Comparison of ENCODE assay signal across 8 mouse cellular contexts in the genomic region with DNA sequence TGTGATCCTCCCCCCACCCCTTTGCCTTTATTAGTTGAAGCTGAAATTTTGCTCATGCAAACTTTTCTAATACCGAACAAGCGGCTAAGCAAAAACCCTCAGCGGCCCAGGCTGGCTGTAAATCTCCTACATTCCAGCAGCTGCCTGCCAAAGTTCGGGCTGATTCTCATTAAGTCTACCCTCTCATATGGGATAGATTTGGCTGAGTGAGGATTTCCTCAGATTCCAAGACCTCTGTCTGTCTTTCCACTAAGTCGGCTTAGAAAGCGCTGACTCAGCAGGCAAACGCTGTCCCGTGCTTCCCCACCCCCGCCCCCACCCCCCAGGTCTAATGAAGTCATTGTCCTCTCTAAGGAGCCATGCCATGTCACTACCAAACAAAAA. TPM values are rescaled to one million over a fixed set of nuclear protein-coding genes. Genes with fewer than 3 reads are reported as not detected.
A peak's percentile ranks its signal among the peaks of the same experiment; 100 is the strongest.
DNase-seq lines count a peak whose midpoint lies in the region; ATAC-seq lines count a peak whose summit lies in the region.

No protein-coding gene starts in this region.

- no peak overlapping the region for H3K9ac ChIP-seq in embryonic facial prominence, embryonic 15.5 days
- H3K9ac ChIP-seq in midbrain, embryonic 14.5 days (replicated peaks; ENCODE audit: low read length) = no peak overlapping the region

- peak; percentile 84; the same call in 1 of the 2 replicates for ATAC-seq in embryonic facial prominence, embryonic 15.5 days (ENCODE audit: insufficient number of reproducible peaks, low FRiP score, low TSS enrichment, low read depth)
- ATAC-seq in midbrain, embryonic 14.5 days (ENCODE audit: low FRiP score, low TSS enrichment) = no peak

- H3K4me1 ChIP-seq in embryonic facial prominence, embryonic 15.5 days = peaks cover 15% of the 10 kb centered on the region
- H3K4me1 ChIP-seq in midbrain, embryonic 14.5 days (ENCODE audit: control insufficient read depth, insufficient read depth, low read length) = no peaks in the 10 kb centered on the region

- H3K4me3 ChIP-seq in embryonic facial prominence, embryonic 15.5 days (replicated peaks) = peak overlapping the region; percentile 8; the same call in 1 of the 2 replicates
- no peak overlapping the region for H3K4me3 ChIP-seq in midbrain, embryonic 14.5 days (replicated peaks; ENCODE audit: low read depth, low read length)

- H3K27me3 ChIP-seq in embryonic facial prominence, embryonic 15.5 days = no peaks in the 10 kb centered on the region
- no peaks in the 10 kb centered on the region for H3K27me3 ChIP-seq in midbrain, embryonic 14.5 days (ENCODE audit: control insufficient read depth, insufficient read depth, low read length)

- no peaks in the 10 kb centered on the region for H3K36me3 ChIP-seq in embryonic facial prominence, embryonic 15.5 days
- no peaks in the 10 kb centered on the region for H3K36me3 ChIP-seq in midbrain, embryonic 14.5 days (ENCODE audit: control insufficient read depth, insufficient read depth, low read length)

- H3K9me3 ChIP-seq in embryonic facial prominence, embryonic 15.5 days (replicated peaks) = no peaks in the 10 kb centered on the region
- no peaks in the 10 kb centered on the region for H3K9me3 ChIP-seq in midbrain, embryonic 14.5 days (ENCODE audit: control insufficient read depth, low read length)

- H3K27ac ChIP-seq in embryonic facial prominence, embryonic 15.5 days (replicated peaks) = peak overlapping the region; percentile 73
- H3K27ac ChIP-seq in midbrain, embryonic 14.5 days (replicated peaks; ENCODE audit: low read depth, low read length) = no peak overlapping the region

- 6% methylated on average over 9 of the region's 9 CpGs for WGBS in embryonic facial prominence, embryonic 15.5 days
- 12% methylated on average over 9 of the region's 9 CpGs for WGBS in midbrain, embryonic 14.5 days

- DNase-seq in ovary, postnatal 36 days (ENCODE audit: low spot score) = peak; percentile 20
- no peak for DNase-seq in ovary, postnatal 14 days (ENCODE audit: low spot score)
- DNase-seq in kidney, adult 11 months = peak; percentile 36
- peak; percentile 37 for DNase-seq in midbrain, embryonic 14.5 days
- no peak for DNase-seq in ovary, postnatal 10 days (ENCODE audit: low spot score)
- no peak for DNase-seq in left cerebral cortex, adult 8-10 months (ENCODE audit: low spot score in 2 of 2)
- DNase-seq in layer of hippocampus, adult 9-11 months = no peak

- peak overlapping the region; percentile 15; the same call in 1 of the 2 replicates for H3K4me2 ChIP-seq in embryonic facial prominence, embryonic 15.5 days (replicated peaks)
- H3K4me2 ChIP-seq in midbrain, embryonic 14.5 days (ENCODE audit: low read length) = 0 out of 2 replicates have a peak overlapping the region, but pooled peaks have one; percentile 6

RNA-seq across cellular contexts. Expression of a gene that starts 55.2 kb away (rescaled TPM):
- 50.1 and 50.5 TPM in 2 replicates for polyA plus RNA-seq in embryonic facial prominence, embryonic 15.5 days (2015; fragmentation: Nextera tagmentation; extraction: Ambion mirVana)
- 43.7 and 47.9 TPM in 2 replicates for polyA plus RNA-seq in midbrain, embryonic 14.5 days (2014; fragmentation: Nextera tagmentation; extraction: Ambion mirVana)
- total RNA-seq in left cerebral cortex, adult 8-10 months (2022) = 100 to 1,000 TPM; 107 to 165 (median 138) TPM

Comparison
In these comparisons a context has a peak if more than half of its experiments do, and no peak if none do; other contexts are left out.
1. DNase-seq: peak in ovary, postnatal 36 days (single experiment), kidney, adult 11 months (single experiment) and midbrain, embryonic 14.5 days (single experiment); none in ovary, postnatal 14 days (single experiment), ovary, postnatal 10 days (single experiment), left cerebral cortex, adult 8-10 months (0 of 2) and layer of hippocampus, adult 9-11 months (single experiment).